Mouse (Mus musculus) ES-E14 (cell line): Measurements from ENCODE around the gene Tmem201. TPM values are rescaled to one million over a fixed set of nuclear protein-coding genes. Genes with fewer than 3 reads are reported as not detected.

Source experiments
- DNase-seq: peaks from one replicate; pipeline ENCODE4 v3.0.0-alpha.2; 2013; ENCODE audit warnings: low read depth, low spot score
- H3K27ac ChIP-seq: 2 replicates; pipeline ENCODE4 v1.5.1; 2012; ENCODE audit warnings: low read depth, mild to moderate bottlenecking, low read length, moderate library complexity, mixed read lengths; ENCODE audit not compliant: poor library complexity, insufficient read depth, severe bottlenecking
- H3K36me3 ChIP-seq: 2 replicates; pipeline ENCODE4 v1.6.1; 2012; ENCODE audit warnings: mild to moderate bottlenecking, low read length, moderate library complexity, mixed read lengths; ENCODE audit not compliant: control insufficient read depth, poor library complexity, insufficient read depth, severe bottlenecking
- H3K4me1 ChIP-seq, 2 experiments: fragments of 150-350 bp in 1 of 2; sonication (generic) in 1 of 2; 2 replicates each; pipeline ENCODE4 v1.6.1; 2012; ENCODE audit warnings: low read length in 2 of 2, mild to moderate bottlenecking in 1 of 2, mixed read lengths in 1 of 2; ENCODE audit not compliant: control insufficient read depth in 2 of 2, insufficient read depth in 2 of 2, poor library complexity in 1 of 2
- H3K4me3 ChIP-seq, 2 experiments: fragments of 150-350 bp in 1 of 2; sonication (generic) in 1 of 2; 2 replicates each; pipeline ENCODE4 v1.5.1; 2012; ENCODE audit warnings: low read length in 2 of 2, low read depth in 1 of 2, mild to moderate bottlenecking in 1 of 2, mixed read lengths in 1 of 2; ENCODE audit not compliant: insufficient read depth in 1 of 2, poor library complexity in 1 of 2, severe bottlenecking in 1 of 2
- H3K9ac ChIP-seq: 2 replicates; pipeline ENCODE4 v1.6.1; 2012; ENCODE audit warnings: low read depth, mild to moderate bottlenecking, low read length, mixed read lengths; ENCODE audit not compliant: poor library complexity, insufficient read depth, severe bottlenecking
- H3K9me3 ChIP-seq: fragments of 150-350 bp; sonication (generic); 2 replicates; pipeline ENCODE4 v1.6.1; 2012; ENCODE audit warnings: low read depth, mild to moderate bottlenecking, low read length; ENCODE audit not compliant: control insufficient read depth, insufficient read depth
- CHD2 ChIP-seq: IDR thresholded peaks from 2 replicates; pipeline ENCODE4 v1.6.1; 2014; ENCODE audit warnings: mild to moderate bottlenecking, low read depth, low read length, inconsistent platforms
- HCFC1 ChIP-seq: IDR thresholded peaks from 2 replicates; pipeline ENCODE4 v1.6.1; 2012; ENCODE audit warnings: low read length, inconsistent platforms, borderline replicate concordance; ENCODE audit not compliant: insufficient read depth
- MAFK ChIP-seq: IDR thresholded peaks from 2 replicates; pipeline ENCODE4 v1.6.1; 2014; ENCODE audit warnings: mild to moderate bottlenecking, low read depth, low read length, inconsistent platforms; ENCODE audit not compliant: insufficient read depth
- ZC3H11A ChIP-seq: IDR thresholded peaks from 2 replicates; pipeline ENCODE4 v1.6.1; 2012; ENCODE audit warnings: low read depth, mild to moderate bottlenecking, inconsistent platforms, low read length, borderline replicate concordance
- ZNF384 ChIP-seq: IDR thresholded peaks from 2 replicates; pipeline ENCODE4 v1.6.1; 2012; ENCODE audit warnings: low read depth, low read length, inconsistent platforms
- in situ Hi-C, 2 experiments: fragments of 600-800 bp; cut with MboI; formaldehyde crosslinking; loops; one replicate each; pipeline ENCODE4 v1.15.1; 2025; ENCODE audit warnings: low sequenced_read_pairs in 2 of 2, inconsistent platforms in 1 of 2; ENCODE audit not compliant: unreplicated experiment in 2 of 2
- total RNA-seq: library from RNA; depleted of rRNA; stranded (reverse); fragments of 300-350 nt; gene quantifications from 2 replicates; pipeline ENCODE4 v1.2.3, GENCODE M21; 2012

The Tmem201 gene
- total RNA-seq, 1 experiment = 47.3 TPM

- Histone ChIP-seq H3K4me3 (no peak overlapping the region), H3K9me3 (no peaks in the 10 kb centered on the region), H3K4me1 (peaks cover 0 to 26% of the 10 kb centered on the region in 2 experiments; a peak in 2 of 4 replicates), H3K36me3 (peaks cover 34% of the 10 kb centered on the region), H3K9ac (no peak overlapping the region), H3K27ac (no peak overlapping the region)
- in situ Hi-C loops = no loop called here
- no peak for TF ChIP-seq ZC3H11A
- DNase-seq = no peak
These were observed 5.5 kb downstream of the Tmem201 start for GRCm38 (mm10) chr4:149732313-149732712.

DNA sequence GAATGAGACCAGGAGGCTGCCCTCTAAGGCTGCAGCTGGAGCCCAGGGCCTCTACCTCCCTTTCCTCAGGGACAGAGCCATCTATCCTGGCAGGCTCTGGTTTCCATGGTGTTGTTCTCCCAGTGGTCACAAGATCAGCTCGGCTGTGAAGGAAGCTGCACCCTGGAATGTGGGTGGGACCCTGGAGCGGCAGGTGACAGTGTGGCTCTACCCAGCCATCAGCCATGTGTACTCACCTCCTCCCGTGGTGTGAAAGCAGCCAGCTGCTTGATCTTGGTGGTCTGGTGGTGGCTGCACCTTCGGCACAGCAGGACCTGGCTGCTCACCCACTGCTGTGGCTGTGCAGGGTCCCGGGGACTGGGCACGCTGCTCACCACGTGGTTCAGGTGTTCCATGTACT, 7.0 kb downstream of the Tmem201 start:
- H3K4me3 ChIP-seq = no peak overlapping the region
- peak overlapping the region; percentile 7; the same call in 1 of the 2 replicates for H3K27ac ChIP-seq
- TF ChIP-seq HCFC1 = no peak
- TF ChIP-seq ZC3H11A = no peak
- TF ChIP-seq ZNF384 = no peak
- no peak for TF ChIP-seq MAFK
- TF ChIP-seq CHD2 = no peak
- in situ Hi-C loops = no loop called here
- H3K4me1 ChIP-seq = peaks cover 0 to 22% of the 10 kb centered on the region in 2 experiments; a peak in 2 of 4 replicates
- no peaks in the 10 kb centered on the region for H3K9me3 ChIP-seq
- no peak overlapping the region for H3K9ac ChIP-seq
- no peak for DNase-seq
- H3K36me3 ChIP-seq = peaks cover 44% of the 10 kb centered on the region

DNA sequence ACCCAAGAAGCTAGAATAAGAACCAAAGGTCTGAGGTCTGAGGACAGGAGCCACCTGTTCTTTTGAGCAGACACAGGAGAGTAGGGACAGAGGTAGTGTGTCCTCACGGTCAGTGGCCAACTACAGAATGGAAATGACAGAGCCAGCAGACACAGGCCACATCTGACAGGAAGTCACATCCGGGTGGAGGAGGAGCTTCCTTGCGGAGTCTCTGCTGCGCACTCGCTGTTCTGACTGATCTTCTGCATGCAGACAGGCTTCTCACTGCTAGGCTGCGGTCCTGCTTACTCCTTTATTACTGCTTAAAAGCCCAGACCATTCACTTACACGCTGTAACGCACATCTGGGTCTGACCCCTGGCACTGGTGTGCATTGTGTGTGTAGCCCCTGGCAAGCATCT, 9.0 kb downstream of the Tmem201 start:
- peaks cover 53% of the 10 kb centered on the region for H3K36me3 ChIP-seq
- H3K4me1 ChIP-seq = peaks cover 0 to 26% of the 10 kb centered on the region in 2 experiments; a peak in 2 of 4 replicates
- no peak overlapping the region for H3K27ac ChIP-seq
- H3K9ac ChIP-seq = no peak overlapping the region
- H3K4me3 ChIP-seq = no peak overlapping the region
- no peaks in the 10 kb centered on the region for H3K9me3 ChIP-seq
- no peak for TF ChIP-seq HCFC1
- no peak for TF ChIP-seq MAFK
- TF ChIP-seq ZNF384 = no peak
- no peak for TF ChIP-seq ZC3H11A
- TF ChIP-seq CHD2 = no peak
- DNase-seq = no peak
- in situ Hi-C loops = no loop called here

DNA sequence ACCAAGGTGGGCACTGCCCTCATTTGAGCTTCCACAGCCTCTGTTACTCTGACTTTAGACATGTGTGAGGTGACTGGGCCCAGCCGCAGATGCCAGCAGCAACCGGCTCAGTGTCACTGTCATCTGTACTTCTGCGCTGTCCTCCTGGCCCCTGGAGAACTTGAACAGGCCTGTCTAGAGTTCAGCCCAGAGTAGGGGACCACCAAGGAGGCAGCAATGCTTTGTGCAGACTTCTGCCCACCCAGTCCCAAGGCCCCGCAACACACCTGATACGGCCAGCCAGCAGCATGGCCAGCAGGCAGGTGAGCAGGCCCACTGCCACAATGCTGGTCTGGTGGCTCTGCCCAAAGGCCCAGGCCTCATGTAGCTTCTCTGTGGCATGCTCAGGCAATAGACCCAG, 10.2 kb downstream of the Tmem201 start:
- peaks cover 57% of the 10 kb centered on the region for H3K36me3 ChIP-seq
- no peak overlapping the region for H3K9ac ChIP-seq
- peaks cover 0 to 22% of the 10 kb centered on the region in 2 experiments; a peak in 1 of 4 replicates for H3K4me1 ChIP-seq
- no peak for DNase-seq
- H3K27ac ChIP-seq = no peak overlapping the region
- H3K9me3 ChIP-seq = no peaks in the 10 kb centered on the region
- TF ChIP-seq HCFC1 = no peak
- in situ Hi-C loops = no loop called here
- H3K4me3 ChIP-seq = no peak overlapping the region

GRCm38 (mm10) chr4:149725661-149726350, 12.0 kb downstream of the Tmem201 start:
- Histone ChIP-seq H3K9me3 (no peaks in the 10 kb centered on the region), H3K4me3 (no peak overlapping the region), H3K4me1 (peaks cover 0 to 12% of the 10 kb centered on the region in 2 experiments; a peak in 1 of 4 replicates), H3K9ac (no peak overlapping the region), H3K27ac (no peak overlapping the region), H3K36me3 (peaks cover 63% of the 10 kb centered on the region)
- TF ChIP-seq ZNF384 (no peak), HCFC1 (no peak), ZC3H11A (no peak), CHD2 (no peak)
- peak; percentile 51 for DNase-seq
- in situ Hi-C loops = no loop called here
